Mouse (Mus musculus) adrenal gland, postnatal 4 days (tissue): Measurements from ENCODE around the gene Surf4. TPM values are rescaled to one million over a fixed set of nuclear protein-coding genes. Genes with fewer than 3 reads are reported as not detected.

Experiments used
- DNase-seq, 2 experiments: peaks; one replicate each; pipeline ENCODE4 v3.0.0; 2021 to 2022; ENCODE audit warnings: low spot score in 2 of 2, mixed read lengths in 2 of 2
- total RNA-seq, 2 experiments: library from RNA; stranded (reverse); gene quantifications; 2 replicates each; pipeline ENCODE4 v1.2.3; 2021

Gene Surf4
- total RNA-seq, 2 experiments from 2014 or later: 151 to 163 TPM

DNA sequence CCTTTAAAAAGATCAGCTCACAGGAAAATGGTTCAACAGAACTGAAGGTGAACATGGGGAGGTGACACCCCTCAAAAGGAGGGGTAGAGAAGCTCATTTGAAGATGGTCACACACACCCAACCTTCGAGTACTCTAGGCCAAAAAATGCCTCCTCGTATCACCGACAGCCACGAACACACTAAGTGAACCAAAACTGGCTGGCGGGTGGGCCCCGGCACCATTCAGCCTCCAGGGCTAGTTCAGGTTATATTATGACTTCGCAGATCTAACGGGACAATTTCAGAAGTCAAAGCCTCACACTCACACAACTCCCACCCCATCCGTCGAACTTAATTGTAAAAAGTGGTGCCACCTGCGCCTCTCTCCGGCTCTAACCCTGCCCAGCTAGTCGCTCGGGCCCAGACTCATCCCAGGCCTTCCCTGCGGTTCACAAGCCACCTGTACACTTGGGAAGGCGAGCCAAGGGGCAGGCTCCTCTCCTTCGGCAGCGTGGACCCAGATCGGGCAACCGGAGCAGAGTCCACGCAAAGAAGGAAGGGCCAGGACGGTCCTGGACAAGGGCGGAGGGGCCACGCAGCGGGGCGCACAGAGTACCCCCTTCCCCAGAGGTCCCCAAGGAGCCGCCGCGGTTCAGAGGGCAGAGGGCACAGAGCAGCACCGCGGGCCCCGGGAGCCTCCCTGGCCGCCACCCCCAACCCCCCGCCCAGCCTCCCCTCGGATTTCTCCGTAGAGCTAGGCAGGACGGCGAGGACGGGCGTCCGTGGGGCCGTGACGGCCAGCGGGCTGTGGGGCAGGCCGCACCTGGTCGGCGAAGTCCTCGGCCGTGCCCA, 1.0 kb downstream of the Surf4 start:
- DNase-seq: peak in 1 of 2 experiments; percentile 27

DNA sequence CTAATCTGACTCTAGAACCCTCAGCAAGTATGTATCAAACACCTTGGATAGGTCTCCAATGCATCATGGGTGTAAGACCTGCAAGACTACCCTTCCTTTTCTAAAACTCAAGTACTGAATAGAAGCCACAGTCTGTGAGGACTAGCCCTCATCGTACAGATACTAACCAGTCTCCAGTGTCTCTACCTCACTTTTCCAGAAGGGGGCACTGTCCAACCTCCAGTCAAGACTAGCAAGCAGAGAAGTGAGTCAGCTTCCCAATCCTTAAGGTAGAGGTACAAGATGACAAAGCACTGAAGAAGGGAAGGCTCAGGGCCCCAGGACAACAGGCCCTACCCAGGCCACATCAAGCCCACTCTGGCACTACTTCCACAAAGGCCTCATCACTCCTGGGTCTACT, 3.3 kb downstream of the Surf4 start:
- no peak for DNase-seq

DNA sequence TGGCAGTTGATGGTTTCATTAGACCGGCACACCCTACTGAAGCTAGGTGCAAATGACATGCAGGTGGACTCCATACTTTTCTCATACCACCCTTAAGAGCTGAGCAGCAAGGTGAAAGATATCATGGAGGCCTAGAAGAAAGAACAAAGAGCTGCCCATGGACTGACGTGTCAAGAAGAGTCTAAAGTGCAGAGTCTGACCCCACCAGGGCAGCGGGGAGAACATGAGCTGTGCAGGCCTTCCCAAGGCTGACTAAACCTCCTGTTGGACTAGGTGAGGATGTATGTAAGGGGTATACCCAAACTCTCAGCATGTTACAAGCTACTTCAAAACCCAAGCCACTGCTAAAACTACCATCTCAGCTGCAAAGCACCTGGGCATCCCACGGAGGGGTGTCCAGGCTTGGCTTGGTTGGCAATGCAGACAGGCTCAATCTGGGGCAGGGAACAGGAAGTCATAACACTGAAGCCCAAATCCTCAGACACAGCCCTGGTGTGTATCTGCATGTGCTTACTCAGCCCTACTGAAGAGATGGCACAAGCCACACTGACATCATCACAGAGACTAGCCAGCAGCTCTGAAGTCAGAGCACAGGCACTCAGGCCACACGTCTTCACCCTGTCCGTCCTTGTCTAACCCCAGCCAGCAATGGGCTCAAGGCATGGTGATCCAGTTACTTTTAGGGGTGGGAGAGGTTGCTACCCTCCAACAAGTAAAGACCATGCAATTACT, 5.8 kb downstream of the Surf4 start:
- DNase-seq: no peak

DNA sequence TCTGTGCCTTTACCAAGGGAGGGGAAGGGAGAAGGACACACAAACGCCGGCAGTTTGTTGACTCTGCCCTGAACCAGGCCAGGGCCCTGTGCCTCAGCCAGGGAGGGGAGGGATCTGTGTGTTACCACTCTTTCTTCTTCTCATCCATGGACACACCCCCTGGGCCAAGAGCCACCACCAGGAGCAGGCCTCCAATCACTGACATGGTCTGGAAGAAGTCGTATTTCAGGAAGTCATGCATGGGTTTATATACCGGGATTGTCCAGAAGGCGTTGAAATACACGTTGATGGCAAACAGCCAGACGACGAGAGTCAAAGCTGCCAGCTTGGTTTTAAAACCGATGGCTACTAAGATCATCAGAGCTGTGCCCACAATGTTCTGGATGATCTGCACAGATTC, 11.9 kb downstream of the Surf4 start:
- DNase-seq: no peak

DNA sequence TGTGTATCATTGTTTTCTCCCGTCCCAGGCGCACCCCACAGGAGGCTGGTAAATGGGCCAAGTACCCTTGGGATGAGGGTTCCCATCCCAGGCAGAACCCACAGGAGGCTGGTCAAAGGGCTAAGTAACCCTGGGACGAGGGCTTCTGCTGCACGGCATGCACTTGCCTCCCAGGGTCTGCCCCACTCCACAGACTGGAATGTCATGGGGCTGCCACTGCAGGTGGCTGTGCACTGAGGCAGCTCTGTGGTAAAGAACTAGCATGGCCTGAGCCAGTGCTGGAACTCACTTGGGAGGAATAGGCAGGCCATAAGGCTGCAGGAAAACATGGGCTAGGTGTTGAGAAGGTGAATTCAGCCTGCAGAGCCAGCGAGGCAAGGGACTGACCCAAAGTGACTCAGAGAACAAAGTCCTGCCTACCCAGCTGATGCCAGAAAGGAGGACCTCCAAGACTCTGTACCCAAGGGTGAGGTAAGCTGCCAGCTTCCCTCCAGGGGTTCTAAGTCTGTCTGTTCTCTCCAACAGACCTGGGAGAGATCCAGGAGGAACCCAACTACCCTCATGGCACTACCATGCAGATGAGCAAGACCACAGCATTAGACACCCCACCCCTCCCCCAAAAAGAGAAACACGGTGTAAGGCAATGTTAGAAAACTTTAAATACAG, 13.4 kb downstream of the Surf4 start:
- DNase-seq: no peak

DNA sequence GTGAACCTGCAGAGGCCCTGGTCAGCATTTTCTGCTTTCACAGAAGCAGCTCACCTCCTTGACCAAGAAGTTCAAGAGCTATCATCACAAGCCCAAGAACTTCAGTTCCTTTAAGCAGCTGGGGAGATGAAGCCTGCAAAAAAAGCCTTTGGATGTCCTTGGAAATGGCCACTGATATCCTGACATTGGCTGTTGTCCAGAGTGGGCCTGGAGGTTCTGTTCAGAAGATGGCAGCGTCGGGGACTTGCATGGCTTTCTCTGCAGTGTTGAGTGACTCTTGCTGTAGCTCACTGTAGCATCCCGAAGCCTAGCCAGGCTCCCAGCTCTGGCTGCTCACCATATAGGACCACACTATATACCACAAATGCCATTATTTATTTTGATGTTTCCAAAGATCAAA, 14.0 kb downstream of the Surf4 start:
- DNase-seq: no peak

DNA sequence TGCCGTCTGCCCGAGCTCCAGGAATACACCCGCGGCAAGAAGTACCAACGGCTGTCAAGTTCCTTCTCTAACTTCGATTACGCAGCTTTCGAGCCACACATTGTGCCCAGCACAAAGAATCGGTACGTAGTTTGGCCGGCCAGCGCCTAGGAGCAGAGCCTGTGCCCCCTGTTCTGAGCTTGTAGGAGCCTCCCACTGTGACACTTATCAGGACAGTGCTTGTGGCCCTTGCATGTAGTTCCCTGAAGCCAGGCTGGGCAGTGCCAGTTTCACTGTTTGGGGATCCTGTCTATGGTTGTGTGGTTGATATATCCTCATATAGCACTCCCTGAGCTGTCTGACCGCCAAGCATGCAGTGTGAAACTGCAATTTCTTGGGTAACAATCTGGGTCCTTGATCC, 17.0 kb downstream of the Surf4 start:
- DNase-seq: no peak

DNA sequence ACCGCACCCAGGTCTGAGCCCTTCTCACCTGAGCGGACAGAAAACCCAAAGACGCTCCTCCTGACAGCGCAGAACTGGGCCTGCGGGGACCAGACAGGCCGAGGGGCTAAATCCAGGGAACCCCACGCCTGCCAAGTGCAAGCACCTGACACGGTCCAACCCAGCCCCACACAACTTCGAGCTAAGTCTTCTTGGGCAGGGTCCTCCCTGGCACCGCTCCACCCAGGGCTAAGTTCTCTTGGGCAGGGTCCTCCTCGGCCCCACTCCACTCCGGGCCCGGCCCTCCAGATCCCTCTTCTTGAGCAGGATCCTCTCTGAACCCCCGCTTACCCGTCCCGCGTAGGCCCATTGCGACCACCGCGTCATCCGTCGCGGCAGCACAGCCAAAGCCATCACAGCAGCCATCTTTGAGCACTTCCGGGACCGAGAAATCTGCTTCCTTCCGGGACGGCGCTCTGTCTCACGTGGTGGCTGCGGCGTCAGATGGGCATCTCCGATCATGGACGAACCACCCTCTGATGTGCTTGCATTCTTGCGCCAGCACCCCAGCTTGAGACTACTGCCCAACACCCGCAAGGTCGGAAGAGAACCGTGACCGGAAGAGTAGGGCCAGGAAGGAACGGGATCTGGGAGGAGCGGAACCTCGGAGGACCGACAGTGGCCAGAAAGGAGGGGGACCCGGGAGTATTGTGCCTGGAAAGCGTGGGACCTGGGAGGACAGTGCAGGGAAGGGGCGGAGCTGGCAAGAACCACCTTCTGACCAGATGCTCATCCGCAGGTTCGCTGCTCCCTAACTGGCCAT, 17.6 kb downstream of the Surf4 start, which contains the start of the genes Surf2 and Surf1:
TSS of gene Surf2 (plus strand) at position 441 of the 802 bp plus-strand sequence.
TSS of gene Surf1 (minus strand) at position 604 of the 802 bp plus-strand sequence.
- peak; percentile 52 to 68 for DNase-seq

DNA sequence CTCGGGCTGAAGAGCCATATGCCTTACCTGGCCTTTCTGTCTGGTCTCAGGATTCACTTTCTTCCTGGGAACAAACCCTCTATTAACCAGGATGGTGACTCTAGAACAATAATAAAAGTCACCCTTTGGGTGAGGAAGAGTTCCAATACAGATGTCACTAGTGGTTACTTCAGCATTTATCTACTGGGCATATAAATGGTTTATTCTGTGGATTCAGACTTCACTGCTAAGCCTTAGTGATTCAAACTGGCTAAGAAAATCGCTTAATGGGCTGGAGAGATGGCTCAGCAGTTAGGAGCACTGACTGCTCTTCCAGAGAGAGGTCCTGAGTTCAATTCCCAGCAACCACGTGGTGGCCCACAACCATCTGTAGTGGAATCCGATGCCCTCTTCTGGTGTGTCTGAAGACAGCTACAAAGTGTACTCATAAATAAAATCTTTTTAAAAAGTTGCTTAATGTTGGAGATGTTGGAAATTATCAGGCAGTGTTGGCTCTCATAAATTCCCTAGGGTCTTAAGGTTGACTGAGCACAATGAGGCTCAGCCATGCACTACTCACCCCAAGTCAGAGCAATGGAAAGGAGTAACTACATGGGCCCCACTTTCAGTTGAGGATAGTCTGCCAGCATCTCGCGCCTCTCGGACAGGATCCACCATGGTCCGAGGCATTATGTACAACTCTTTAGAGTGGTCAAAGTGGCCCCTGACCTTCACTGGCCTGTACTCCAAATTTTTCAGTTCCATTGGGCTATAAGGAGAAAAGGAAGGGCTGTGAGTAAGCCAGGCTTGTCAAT, 19.4 kb downstream of the Surf4 start:
- DNase-seq: no peak

DNA sequence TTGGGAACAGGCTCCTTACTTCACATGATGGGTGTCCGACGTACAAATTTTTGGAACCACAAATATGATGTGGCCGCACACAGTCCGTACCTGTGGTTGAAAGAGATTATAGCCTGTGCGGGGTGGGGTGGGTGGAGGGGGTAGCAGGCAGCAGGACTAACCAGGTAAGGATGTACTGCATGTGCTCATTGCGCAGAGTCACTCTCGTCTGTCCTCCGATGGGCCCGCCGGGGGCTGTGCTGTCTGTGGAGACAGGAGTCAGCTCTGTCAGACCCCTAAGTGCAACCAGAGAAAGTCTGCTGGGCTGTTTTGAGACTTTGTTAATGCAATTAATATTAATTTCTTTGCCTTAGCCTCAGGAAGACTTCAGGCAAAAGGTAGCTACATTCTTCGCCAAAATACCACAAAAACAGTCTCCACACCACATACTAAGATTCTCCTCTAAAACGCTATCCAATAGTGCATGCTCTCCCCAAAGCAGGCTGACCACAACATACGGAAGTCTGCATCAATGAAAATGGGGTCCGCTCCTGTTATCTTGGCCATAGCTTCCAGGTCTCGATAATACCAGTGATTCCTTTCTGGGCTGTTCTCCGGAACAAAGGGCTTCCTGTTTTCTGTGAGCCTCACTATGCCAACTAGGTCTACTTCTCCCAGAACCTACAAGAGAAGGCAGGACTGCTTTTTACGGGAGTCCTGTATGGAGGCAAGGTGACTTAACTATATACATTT, 20.1 kb downstream of the Surf4 start:
- DNase-seq: no peak

DNA sequence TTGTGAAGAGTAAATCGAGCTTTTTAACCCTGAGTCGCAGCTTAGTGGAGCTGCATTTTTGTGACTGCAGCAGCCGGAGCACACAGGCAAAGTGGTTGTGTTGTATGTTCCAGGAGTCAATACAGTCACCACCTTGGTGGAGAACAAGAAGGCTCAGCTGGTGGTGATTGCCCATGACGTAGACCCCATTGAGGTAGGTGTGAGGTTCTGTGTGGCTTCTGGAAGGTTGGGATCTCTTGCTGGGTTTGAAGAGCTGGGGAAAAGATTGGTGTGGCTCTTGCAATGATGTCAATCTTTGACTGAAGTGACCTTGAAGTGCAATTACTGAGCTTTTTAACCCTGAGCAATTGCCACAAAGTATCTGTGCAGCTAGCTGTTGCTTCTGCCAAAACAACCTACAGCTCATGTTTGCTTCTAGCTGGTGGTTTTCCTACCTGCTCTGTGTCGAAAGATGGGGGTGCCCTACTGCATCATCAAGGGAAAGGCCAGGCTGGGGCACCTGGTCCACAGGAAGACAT, 21.4 kb downstream of the Surf4 start:
- no peak for DNase-seq

DNA sequence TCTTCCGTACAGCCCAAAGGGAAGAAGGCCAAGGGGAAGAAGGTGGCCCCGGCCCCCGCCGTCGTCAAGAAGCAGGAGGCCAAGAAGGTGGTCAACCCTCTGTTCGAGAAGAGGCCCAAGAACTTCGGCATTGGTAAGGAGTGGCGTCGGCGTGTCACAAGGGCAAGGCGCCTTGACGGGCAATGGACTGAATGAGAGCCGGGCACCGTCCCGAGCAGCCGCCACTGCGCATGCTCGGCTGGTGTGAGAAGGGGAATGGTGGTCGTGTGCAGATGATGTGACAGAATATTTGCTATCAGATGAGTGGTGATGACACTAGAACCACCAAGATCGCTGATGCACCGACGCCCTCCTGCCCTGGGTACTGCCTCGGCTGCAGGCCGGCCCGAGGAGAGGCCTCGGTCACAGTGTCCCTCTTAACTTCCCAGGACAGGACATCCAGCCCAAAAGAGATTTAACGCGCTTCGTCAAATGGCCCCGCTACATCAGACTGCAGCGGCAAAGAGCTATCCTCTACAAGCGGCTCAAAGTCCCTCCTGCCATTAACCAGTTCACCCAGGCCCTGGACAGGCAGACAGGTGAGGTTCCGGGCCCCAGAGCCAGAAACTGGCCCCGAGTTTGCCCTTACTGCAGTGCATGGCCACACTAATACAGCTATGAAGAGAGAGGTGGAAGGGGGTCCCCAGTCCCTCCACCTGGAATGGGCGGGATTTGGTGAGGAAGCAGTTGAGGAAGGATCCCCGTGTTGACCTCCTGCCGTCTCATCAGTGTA, 22.5 kb downstream of the Surf4 start:
- DNase-seq: peak; percentile 46 to 56

DNA sequence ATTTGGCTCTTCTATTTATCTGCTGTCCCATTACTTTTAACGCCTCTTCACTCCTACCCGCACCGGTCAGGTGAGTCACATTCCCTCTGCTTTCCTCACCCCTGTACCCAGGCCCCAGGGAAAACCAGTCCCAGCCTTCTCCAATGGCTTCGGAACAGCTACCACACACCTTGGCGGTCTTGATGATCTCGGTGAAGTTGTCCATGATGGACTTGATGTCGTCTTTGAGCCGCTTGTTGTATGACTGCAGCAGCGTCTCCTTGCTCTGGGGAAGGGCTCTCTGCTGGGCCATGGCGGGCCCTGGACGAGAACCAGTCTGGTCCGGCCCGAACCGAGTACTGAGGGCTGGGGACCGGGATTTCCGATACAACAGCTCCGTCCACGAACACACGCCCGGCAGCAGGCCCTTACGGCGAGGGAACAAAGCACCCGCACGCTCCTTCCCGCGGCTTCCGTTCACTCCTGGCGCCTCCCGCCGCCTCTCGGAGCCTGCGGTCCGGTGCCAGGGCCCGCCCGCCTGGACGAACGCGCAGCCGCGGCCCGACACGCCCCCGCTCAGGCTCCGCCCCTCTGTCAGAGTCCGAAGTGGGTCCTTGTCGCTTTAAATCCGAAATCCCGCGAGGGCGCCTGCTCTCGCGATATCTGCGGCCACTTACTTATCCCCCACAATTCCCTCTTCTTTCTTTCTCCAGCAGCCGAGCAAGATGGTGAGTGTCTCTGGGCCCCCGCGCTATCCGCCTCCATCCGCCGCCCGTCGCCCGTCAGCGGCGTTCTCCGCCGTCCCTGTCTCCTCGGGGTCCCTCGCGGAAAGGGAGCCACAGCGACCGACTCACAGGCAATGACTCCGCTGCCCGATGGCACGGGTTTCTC, 23.4 kb downstream of the Surf4 start, which contains the start of the genes Med22 and Rpl7a:
TSS of gene Med22 (minus strand) at position 554 of the 870 bp plus-strand sequence.
TSS of gene Rpl7a (plus strand) at position 641 of the 870 bp plus-strand sequence.
- peak; percentile 99 to 100 for DNase-seq

DNA sequence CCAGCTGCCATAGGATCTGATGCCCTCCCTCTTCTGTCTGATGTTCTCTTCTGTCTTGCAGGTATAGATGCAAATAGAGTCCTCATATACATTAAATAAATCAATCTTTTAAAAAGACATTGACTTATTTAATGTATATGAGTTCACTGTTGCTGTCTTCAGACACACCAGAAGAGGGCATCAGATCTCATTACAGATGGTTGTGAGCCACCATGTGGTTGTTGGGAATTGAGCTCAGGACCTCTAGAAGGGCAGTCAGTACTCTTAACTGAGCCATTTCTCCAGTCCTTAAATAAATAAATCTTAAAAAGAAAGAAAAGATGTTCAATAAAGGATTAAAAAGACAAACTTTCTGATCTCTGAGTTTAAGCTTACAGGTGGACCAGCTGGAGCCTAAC, 24.3 kb downstream of the Surf4 start:
- no peak for DNase-seq

DNA sequence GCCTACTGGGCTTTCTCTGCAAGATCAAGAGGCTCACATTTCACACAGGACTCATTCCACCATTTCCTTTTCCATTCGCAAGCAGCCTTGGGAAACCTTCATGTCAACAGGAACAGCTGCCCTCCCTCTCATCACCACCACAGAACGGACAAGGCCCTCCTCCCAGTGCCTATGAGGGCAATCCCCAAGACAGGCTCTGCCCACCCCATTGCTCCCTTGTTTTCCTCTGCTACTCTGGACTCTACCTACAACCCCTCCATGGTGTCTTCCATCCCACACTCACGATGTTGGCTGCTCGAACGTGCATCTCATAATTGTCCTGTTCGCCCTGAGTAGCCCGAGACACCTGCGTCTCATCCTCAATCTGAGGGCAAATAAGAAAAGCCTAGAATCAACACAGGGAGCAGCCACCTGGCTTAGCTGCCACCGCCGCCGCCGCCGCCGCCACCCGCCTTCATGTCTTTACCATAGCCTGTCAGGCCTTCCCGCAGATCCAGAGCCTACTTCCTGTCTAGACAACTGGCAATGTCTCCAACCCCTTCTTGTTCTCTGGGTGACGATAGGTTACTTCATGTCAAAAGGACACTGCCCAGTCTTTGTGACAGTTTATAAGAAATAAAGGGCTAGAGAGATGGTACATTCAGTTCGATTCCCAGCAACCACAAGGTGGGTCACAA, 24.9 kb downstream of the Surf4 start:
- DNase-seq: no peak

DNA sequence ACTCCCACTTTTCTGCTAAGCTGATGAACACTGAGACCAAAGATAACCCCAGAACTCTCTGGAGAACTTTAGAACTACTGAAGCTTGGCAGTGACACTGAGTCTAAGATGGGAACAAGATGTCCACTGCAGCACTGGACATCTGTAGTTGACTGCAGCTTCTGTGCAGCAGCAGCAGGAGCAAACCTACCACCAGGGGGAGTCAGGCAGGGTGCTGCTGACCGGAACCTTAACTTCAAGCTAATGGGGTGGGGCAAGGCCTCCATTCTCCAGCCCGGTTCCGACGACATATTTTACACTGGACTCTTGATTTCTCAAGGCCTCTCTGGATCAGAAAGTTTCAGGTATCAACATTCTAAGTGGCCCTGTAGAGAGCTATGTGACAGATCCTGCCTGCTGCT, 26.6 kb downstream of the Surf4 start:
- DNase-seq: no peak

DNA sequence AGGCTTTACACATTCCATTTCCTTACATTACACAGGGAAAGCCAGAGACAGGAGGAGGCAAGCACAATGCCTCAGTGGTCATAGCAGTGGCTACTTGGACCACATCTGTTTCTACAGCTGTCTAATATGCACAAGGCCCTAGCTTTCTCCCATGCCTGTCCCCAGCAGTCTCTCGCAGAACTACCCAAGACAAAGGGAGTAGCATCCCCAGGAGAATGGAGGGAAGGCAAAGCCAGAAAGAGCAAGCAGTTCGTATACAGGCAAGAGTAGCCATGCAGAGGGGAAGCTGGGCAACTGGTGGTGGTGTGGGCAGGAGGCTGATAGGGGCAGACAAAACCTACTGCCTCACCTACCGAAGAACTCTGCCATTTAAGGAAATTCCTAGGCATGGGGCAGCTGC, 27.3 kb downstream of the Surf4 start:
- no peak for DNase-seq
